Mouse (Mus musculus) testis, adult 2 months (tissue): ENCODE data around the gene Ube2e1. TPM values are rescaled to one million over a fixed set of nuclear protein-coding genes. Genes with fewer than 3 reads are reported as not detected.

Experiments
- H3K27ac ChIP-seq: fragments of 200-500 bp; 2 replicates; pipeline ENCODE4 v1.5.1; 2012; ENCODE audit warnings: low read depth, low read length; ENCODE audit not compliant: control insufficient read depth, insufficient read depth
- H3K27me3 ChIP-seq: fragments of 200-500 bp; 2 replicates; pipeline ENCODE4 v1.6.1; 2012; ENCODE audit warnings: mild to moderate bottlenecking, low read length, moderate library complexity; ENCODE audit not compliant: control insufficient read depth, insufficient read depth
- H3K36me3 ChIP-seq: fragments of 200-500 bp; 2 replicates; pipeline ENCODE4 v1.6.1; 2012; ENCODE audit warnings: mild to moderate bottlenecking, low read length; ENCODE audit not compliant: control insufficient read depth, insufficient read depth
- H3K4me1 ChIP-seq: fragments of 200-500 bp; 2 replicates; pipeline ENCODE4 v1.6.1; 2012; ENCODE audit warnings: low read length; ENCODE audit not compliant: control insufficient read depth, insufficient read depth
- H3K4me3 ChIP-seq: fragments of 200-500 bp; 2 replicates; pipeline ENCODE4 v1.5.1; 2012; ENCODE audit warnings: low read depth, mild to moderate bottlenecking, low read length, moderate library complexity, mixed read lengths; ENCODE audit not compliant: control insufficient read depth
- CTCF ChIP-seq: fragments of 200-500 bp; IDR thresholded peaks from 2 replicates; pipeline ENCODE4 v1.5.1; 2012; ENCODE audit warnings: low read depth, mild to moderate bottlenecking, inconsistent platforms, low read length, moderate library complexity; ENCODE audit not compliant: control insufficient read depth, insufficient read depth, insufficient replicate concordance
- POLR2A ChIP-seq: fragments of 200-500 bp; IDR thresholded peaks from 2 replicates; pipeline ENCODE4 v1.6.1; 2012; ENCODE audit warnings: low read depth, mild to moderate bottlenecking, inconsistent platforms, low read length, moderate library complexity; ENCODE audit not compliant: control insufficient read depth
- polyA plus RNA-seq: library from polyadenylated mRNA; depleted of rRNA; stranded (reverse); fragments of >200 nt; gene quantifications from 2 replicates; pipeline ENCODE4 v1.2.3, GENCODE M21; 2012

Gene Ube2e1
- polyA plus RNA-seq, 1 experiment = 27.3 TPM

DNA sequence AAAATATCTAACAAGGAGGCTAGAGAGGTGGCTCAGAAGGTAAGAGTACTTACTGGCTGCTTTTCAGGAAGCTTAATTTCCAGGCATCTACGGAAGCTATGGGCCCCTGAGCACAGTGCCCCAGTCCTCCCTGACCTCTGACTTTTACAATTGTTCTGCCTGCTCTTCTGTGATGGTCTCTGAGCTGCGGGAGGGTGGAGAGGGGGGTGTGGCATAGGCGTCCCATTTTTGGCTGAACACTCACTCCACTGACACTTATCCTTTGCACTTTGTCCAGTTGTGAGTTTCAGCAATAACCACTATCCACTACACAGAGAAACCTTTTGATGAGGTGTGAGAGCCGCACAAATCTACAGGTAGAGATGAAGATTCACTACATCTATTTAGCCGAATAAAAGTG lies 35.4 kb upstream of the Ube2e1 start:
- H3K27me3 ChIP-seq = no peaks in the 10 kb centered on the region
- no peak overlapping the region for H3K4me3 ChIP-seq
- H3K27ac ChIP-seq = no peak overlapping the region
- no peaks in the 10 kb centered on the region for H3K36me3 ChIP-seq
- no peaks in the 10 kb centered on the region for H3K4me1 ChIP-seq
- TF ChIP-seq POLR2A (no peak), CTCF (no peak)

GRCm38 (mm10) chr14:18364321-18364720 lies 32.7 kb upstream of the Ube2e1 start:
- H3K36me3 ChIP-seq = no peaks in the 10 kb centered on the region
- H3K4me3 ChIP-seq = no peak overlapping the region
- H3K27ac ChIP-seq = no peak overlapping the region
- H3K27me3 ChIP-seq = no peaks in the 10 kb centered on the region
- TF ChIP-seq POLR2A = no peak
- TF ChIP-seq CTCF = no peak
- no peaks in the 10 kb centered on the region for H3K4me1 ChIP-seq

DNA sequence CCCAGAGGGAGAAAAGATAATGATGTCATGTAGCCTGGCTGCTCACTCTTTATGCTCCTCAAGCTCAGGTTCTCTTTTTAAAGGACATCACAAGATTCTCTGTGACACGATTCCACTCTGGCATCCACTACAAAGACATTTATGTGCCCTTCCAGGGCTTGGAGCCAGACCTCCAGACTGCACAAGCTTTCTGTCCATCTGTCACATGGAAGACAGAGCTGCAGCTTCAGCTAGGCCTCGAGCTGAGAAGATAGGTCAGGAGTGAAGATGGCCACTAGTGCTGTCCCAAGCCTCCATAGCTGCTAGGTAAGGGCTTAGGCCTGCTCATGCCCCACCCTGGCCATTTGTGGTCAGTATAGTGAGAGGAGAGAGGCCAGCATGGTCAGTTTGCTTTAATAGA lies 24.8 kb upstream of the Ube2e1 start:
- no peaks in the 10 kb centered on the region for H3K27me3 ChIP-seq
- TF ChIP-seq CTCF = no peak
- TF ChIP-seq POLR2A = no peak

GRCm38 (mm10) chr14:18355514-18356190 lies 24.0 kb upstream of the Ube2e1 start:
- TF ChIP-seq POLR2A (no peak), CTCF (no peak)
- H3K36me3 ChIP-seq = no peaks in the 10 kb centered on the region
- H3K4me1 ChIP-seq = no peaks in the 10 kb centered on the region
- H3K4me3 ChIP-seq = no peak overlapping the region
- H3K27ac ChIP-seq = no peak overlapping the region
- no peaks in the 10 kb centered on the region for H3K27me3 ChIP-seq

More for the DNA sequence above, 24.8 kb upstream of the Ube2e1 start:
- Histone ChIP-seq H3K4me1 (no peaks in the 10 kb centered on the region), H3K36me3 (no peaks in the 10 kb centered on the region), H3K27ac (no peak overlapping the region), H3K4me3 (no peak overlapping the region)

DNA sequence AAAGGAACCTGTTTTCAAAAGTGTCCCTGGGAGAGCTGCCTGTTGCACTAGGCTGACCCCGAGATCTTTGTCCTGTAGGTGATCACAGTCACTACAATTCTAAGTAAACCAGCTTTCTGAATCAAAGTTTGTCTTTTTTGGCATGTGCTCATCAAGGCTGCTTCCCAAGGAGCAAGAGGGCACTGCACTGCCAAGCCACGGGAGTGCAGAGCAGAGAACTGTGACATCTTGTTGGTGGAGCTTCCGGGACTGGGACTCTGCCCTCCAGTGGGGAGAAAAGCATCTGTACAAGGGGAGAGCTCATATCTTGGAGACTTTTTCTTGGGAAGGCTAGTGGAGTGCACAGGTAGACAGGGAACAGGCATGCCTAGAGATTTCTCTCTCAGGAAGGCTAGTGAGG lies 21.9 kb upstream of the Ube2e1 start:
- Histone ChIP-seq H3K27me3 (no peaks in the 10 kb centered on the region), H3K27ac (no peak overlapping the region), H3K36me3 (no peaks in the 10 kb centered on the region), H3K4me3 (no peak overlapping the region), H3K4me1 (no peaks in the 10 kb centered on the region)
- TF ChIP-seq CTCF (no peak), POLR2A (no peak)

GRCm38 (mm10) chr14:18352934-18353333 lies 21.3 kb upstream of the Ube2e1 start:
- no peaks in the 10 kb centered on the region for H3K27me3 ChIP-seq
- H3K36me3 ChIP-seq = no peaks in the 10 kb centered on the region
- H3K4me3 ChIP-seq = no peak overlapping the region
- no peak overlapping the region for H3K27ac ChIP-seq
- no peak for TF ChIP-seq CTCF
- no peaks in the 10 kb centered on the region for H3K4me1 ChIP-seq

DNA sequence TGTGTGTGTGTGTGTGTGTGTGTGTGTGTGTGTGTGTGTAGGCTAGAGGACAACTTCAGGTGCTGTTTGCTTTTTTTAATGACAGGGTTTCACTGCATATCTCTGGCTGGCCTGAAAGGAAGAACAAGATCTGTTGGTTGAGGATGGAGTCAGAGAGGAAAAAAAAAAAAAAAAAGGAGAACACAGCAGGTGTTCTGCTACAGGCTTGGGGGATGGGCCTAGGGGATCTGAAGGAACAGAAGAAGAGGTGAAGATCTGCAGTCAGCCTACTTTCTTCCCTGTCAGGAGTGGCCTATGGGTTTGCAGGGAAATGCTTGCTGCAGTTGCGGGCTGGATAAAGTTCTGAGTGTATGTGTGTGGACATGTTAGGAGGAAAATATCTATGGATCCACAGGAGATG lies 19.0 kb upstream of the Ube2e1 start:
- Histone ChIP-seq H3K36me3 (no peaks in the 10 kb centered on the region), H3K27ac (no peak overlapping the region), H3K4me1 (no peaks in the 10 kb centered on the region), H3K4me3 (no peak overlapping the region), H3K27me3 (no peaks in the 10 kb centered on the region)
- TF ChIP-seq CTCF (no peak), POLR2A (no peak)

DNA sequence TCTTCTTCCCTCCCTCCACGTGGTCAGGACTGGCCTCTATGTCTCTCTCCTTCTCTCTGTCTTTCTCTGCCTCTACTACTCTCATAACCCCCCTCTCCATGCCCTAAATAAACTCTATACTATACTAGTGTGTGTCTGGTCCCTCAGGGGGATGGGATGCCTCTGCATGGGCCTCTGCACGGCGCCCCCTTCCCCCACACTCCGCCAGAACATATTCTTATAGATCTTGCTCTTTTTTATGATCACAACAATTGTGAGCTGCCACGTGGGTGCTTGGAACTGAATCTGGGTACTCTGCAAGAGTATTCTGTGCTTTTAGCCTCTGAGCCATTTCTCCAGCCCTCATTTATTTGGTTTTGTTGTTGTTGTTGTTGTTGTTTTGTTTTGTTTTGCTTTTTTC lies 18.2 kb upstream of the Ube2e1 start:
- H3K36me3 ChIP-seq = no peaks in the 10 kb centered on the region
- H3K4me1 ChIP-seq = no peaks in the 10 kb centered on the region
- H3K4me3 ChIP-seq = no peak overlapping the region
- TF ChIP-seq POLR2A (no peak), CTCF (no peak)
- no peaks in the 10 kb centered on the region for H3K27me3 ChIP-seq
- no peak overlapping the region for H3K27ac ChIP-seq
